Mouse (Mus musculus): Measurements from ENCODE around the gene Slc16a4.

DNA sequence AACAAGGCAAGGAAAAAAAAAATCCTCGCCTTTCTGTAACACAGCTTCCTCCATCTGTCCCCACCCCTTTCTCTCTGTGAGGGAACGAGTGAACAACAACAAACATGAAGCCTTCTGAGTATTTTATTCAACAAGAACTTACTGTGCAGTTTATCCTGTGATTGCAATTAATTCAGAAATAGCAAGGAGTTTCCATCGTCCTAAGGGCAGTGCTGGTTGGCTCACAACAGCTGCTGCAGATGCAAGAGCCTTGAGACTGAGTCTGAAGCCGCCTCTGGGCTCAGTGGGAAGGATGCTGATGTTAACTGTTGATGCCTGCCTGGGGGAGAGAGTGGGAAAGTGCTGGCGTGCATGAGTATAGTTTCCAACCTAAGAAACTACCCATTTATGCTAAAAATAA, 33.1 kb upstream of the Slc16a4 start:
- TF ChIP-seq POLR2A (IDR thresholded peaks at IDR 0.05; ENCODE audit: low read depth, low read length) = no peak
- TF ChIP-seq CTCF (conservative IDR thresholded peaks at IDR 0.05; ENCODE audit: insufficient read depth, insufficient read length, low read depth, low read length) = no peak
